Mouse (Mus musculus): ENCODE measurements around the gene Trim9. TPM values are rescaled to one million over a fixed set of nuclear protein-coding genes. Genes with fewer than 3 reads are reported as not detected.

Gene Trim9
- polyA plus RNA-seq, 1 experiment from 2014 or later = 1.5 TPM

- H3K4me3 ChIP-seq (ENCODE audit: low read length) = no peak overlapping the region
- 86% methylated on average over 6 of the region's 6 CpGs for WGBS
- no peaks in the 10 kb centered on the region for H3K9me3 ChIP-seq (ENCODE audit: control insufficient read depth, low read length)
- no peak for ATAC-seq (ENCODE audit: low FRiP score, low TSS enrichment)
- H3K9ac ChIP-seq (ENCODE audit: low read depth, low read length) = no peak overlapping the region
- H3K36me3 ChIP-seq (ENCODE audit: control insufficient read depth, insufficient read depth, low read length) = no peaks in the 10 kb centered on the region
- H3K27ac ChIP-seq (ENCODE audit: low read depth, low read length) = no peak overlapping the region
- H3K4me2 ChIP-seq (replicated peaks; ENCODE audit: low read depth, low read length) = no peak overlapping the region
- H3K4me1 ChIP-seq (ENCODE audit: control insufficient read depth, insufficient read depth, low read length) = no peaks in the 10 kb centered on the region
- no peaks in the 10 kb centered on the region for H3K27me3 ChIP-seq (ENCODE audit: control insufficient read depth, insufficient read depth, low read length)
Observed at GRCm38 (mm10) chr12:70304014-70304413, 43.4 kb downstream of the Trim9 start.

GRCm38 (mm10) chr12:70303525-70303924 is 43.9 kb downstream of the Trim9 start:
- H3K27ac ChIP-seq (ENCODE audit: low read depth, low read length) = no peak overlapping the region
- no peak overlapping the region for H3K4me3 ChIP-seq (ENCODE audit: low read length)
- H3K36me3 ChIP-seq (ENCODE audit: control insufficient read depth, insufficient read depth, low read length) = no peaks in the 10 kb centered on the region
- no peak overlapping the region for H3K4me2 ChIP-seq (replicated peaks; ENCODE audit: low read depth, low read length)
- H3K9ac ChIP-seq (ENCODE audit: low read depth, low read length) = no peak overlapping the region
- ATAC-seq (ENCODE audit: low FRiP score, low TSS enrichment) = no peak
- H3K27me3 ChIP-seq (ENCODE audit: control insufficient read depth, insufficient read depth, low read length) = no peaks in the 10 kb centered on the region
- 87% methylated on average over 7 of the region's 7 CpGs for WGBS
- H3K9me3 ChIP-seq (ENCODE audit: control insufficient read depth, low read length) = no peaks in the 10 kb centered on the region
- H3K4me1 ChIP-seq (ENCODE audit: control insufficient read depth, insufficient read depth, low read length) = no peaks in the 10 kb centered on the region

DNA sequence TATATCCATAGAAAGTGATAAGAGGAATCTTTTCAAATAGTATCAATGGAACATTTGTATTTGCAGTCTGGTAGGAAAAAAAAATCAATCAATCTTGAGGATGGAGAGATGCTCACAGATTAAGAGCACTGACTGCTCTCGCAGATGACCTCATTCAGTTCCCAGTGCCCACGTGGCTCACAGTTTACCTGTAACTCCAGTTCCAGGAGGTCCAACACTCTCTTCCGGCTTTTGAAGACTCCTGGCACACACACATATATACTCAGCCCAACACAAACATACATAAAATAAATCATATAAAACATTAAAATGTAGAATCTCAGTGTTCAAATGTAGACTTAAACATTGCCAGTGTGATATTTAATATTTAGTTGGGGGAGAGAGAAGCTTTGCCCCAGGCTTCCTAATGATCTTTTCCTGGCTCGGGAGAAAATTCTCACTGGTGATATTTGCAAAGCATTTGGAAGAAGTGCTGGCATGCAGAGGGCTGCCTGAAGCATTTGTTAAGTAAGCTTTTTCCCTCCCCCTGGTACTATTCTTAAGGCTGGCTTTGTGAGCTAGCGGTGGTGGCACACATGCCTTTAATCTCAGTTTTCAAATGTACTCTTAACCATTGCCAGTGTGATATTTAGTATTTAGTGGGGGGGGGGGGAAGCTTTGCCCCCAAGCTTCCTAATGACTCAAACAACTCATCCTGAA is 45.2 kb downstream of the Trim9 start:
- H3K27me3 ChIP-seq (ENCODE audit: control insufficient read depth, insufficient read depth, low read length) = no peaks in the 10 kb centered on the region
- H3K9ac ChIP-seq (ENCODE audit: low read depth, low read length) = no peak overlapping the region
- H3K9me3 ChIP-seq (ENCODE audit: control insufficient read depth, low read length) = no peaks in the 10 kb centered on the region
- H3K4me3 ChIP-seq (ENCODE audit: low read length) = no peak overlapping the region
- no peak overlapping the region for H3K4me2 ChIP-seq (replicated peaks; ENCODE audit: low read depth, low read length)
- H3K27ac ChIP-seq (ENCODE audit: low read depth, low read length) = no peak overlapping the region
- no peaks in the 10 kb centered on the region for H3K36me3 ChIP-seq (ENCODE audit: control insufficient read depth, insufficient read depth, low read length)
- no peak for ATAC-seq (ENCODE audit: low FRiP score, low TSS enrichment)
- 71% methylated on average over 5 of the region's 5 CpGs for WGBS
- no peaks in the 10 kb centered on the region for H3K4me1 ChIP-seq (ENCODE audit: control insufficient read depth, insufficient read depth, low read length)

- Histone ChIP-seq H3K4me3 (ENCODE audit: low read length) (no peak overlapping the region), H3K9me3 (ENCODE audit: control insufficient read depth, low read length) (no peaks in the 10 kb centered on the region), H3K4me1 (ENCODE audit: control insufficient read depth, insufficient read depth, low read length) (no peaks in the 10 kb centered on the region), H3K36me3 (ENCODE audit: control insufficient read depth, insufficient read depth, low read length) (no peaks in the 10 kb centered on the region), H3K9ac (ENCODE audit: low read depth, low read length) (no peak overlapping the region), H3K27me3 (ENCODE audit: control insufficient read depth, insufficient read depth, low read length) (no peaks in the 10 kb centered on the region), H3K4me2 (replicated peaks; ENCODE audit: low read depth, low read length) (no peak overlapping the region), H3K27ac (ENCODE audit: low read depth, low read length) (no peak overlapping the region)
- no peak for ATAC-seq (ENCODE audit: low FRiP score, low TSS enrichment)
- WGBS = 62% methylated on average over 5 of the region's 5 CpGs
Observed at GRCm38 (mm10) chr12:70293927-70294684, 53.3 kb downstream of the Trim9 start.

GRCm38 (mm10) chr12:70293165-70293926 is 54.1 kb downstream of the Trim9 start:
- ATAC-seq (ENCODE audit: low FRiP score, low TSS enrichment) = no peak
- no peaks in the 10 kb centered on the region for H3K9me3 ChIP-seq (ENCODE audit: control insufficient read depth, low read length)
- H3K4me3 ChIP-seq (ENCODE audit: low read length) = no peak overlapping the region
- H3K36me3 ChIP-seq (ENCODE audit: control insufficient read depth, insufficient read depth, low read length) = no peaks in the 10 kb centered on the region
- no peaks in the 10 kb centered on the region for H3K27me3 ChIP-seq (ENCODE audit: control insufficient read depth, insufficient read depth, low read length)
- no peaks in the 10 kb centered on the region for H3K4me1 ChIP-seq (ENCODE audit: control insufficient read depth, insufficient read depth, low read length)
- H3K4me2 ChIP-seq (replicated peaks; ENCODE audit: low read depth, low read length) = no peak overlapping the region
- 91% methylated on average over 10 of the region's 10 CpGs for WGBS
- no peak overlapping the region for H3K9ac ChIP-seq (ENCODE audit: low read depth, low read length)
- H3K27ac ChIP-seq (ENCODE audit: low read depth, low read length) = no peak overlapping the region

DNA sequence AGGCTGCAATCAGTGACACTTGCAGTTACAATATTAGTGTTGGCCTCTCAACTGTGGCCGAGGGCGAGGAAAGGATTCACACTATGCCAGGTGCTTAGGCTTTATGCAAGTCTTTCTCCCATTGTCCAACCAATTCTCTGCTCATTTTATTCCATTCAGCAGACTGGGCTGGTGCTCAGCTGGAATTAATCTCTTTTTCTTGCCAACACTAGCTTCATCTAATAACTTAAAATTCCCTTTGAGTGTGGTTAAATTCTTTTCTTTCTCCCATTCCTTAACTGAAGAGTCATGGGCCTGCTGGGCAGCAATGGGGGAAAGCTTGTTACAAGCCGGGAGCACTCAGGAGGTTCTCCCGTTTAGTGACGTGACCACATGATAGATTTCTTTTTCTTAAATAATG is 61.9 kb downstream of the Trim9 start:
- H3K4me1 ChIP-seq (ENCODE audit: control insufficient read depth, insufficient read depth, low read length) = 0 out of 2 replicates have a peak, but pooled peaks cover 4% of the 10 kb centered on the region

DNA sequence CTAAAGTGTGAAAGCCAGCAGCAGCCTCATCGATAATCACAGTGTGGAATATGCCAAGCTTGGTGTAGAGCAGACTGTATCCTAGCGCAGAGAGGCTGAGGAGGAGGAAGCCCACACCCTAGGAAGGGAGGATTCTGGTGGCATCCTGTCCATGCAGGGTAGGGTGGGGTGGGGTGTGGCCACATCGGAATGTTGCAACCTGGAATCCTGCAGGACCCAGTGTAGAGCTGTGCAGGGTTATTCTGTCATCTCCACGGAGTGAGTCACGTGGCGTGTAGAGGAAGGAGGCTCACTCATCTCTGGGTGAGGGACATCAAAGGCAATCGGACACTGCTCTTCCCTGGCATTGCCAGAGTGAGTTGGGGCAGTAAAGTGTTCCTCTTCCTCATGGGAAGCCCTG is 62.4 kb downstream of the Trim9 start:
- no peaks in the 10 kb centered on the region for H3K27me3 ChIP-seq (ENCODE audit: control insufficient read depth, insufficient read depth, low read length)
- no peaks in the 10 kb centered on the region for H3K9me3 ChIP-seq (ENCODE audit: control insufficient read depth, low read length)
- H3K4me3 ChIP-seq (ENCODE audit: low read length) = no peak overlapping the region
- H3K27ac ChIP-seq (ENCODE audit: low read depth, low read length) = no peak overlapping the region
- H3K4me1 ChIP-seq (ENCODE audit: control insufficient read depth, insufficient read depth, low read length) = 0 out of 2 replicates have a peak, but pooled peaks cover 4% of the 10 kb centered on the region
- 86% methylated on average over 7 of the region's 7 CpGs for WGBS
- H3K4me2 ChIP-seq (replicated peaks; ENCODE audit: low read depth, low read length) = no peak overlapping the region
- no peaks in the 10 kb centered on the region for H3K36me3 ChIP-seq (ENCODE audit: control insufficient read depth, insufficient read depth, low read length)
- H3K9ac ChIP-seq (ENCODE audit: low read depth, low read length) = no peak overlapping the region
- ATAC-seq (ENCODE audit: low FRiP score, low TSS enrichment) = no peak

More for the DNA sequence above, 61.9 kb downstream of the Trim9 start:
- no peaks in the 10 kb centered on the region for H3K9me3 ChIP-seq (ENCODE audit: control insufficient read depth, low read length)
- no peaks in the 10 kb centered on the region for H3K36me3 ChIP-seq (ENCODE audit: control insufficient read depth, insufficient read depth, low read length)
- no peaks in the 10 kb centered on the region for H3K27me3 ChIP-seq (ENCODE audit: control insufficient read depth, insufficient read depth, low read length)
- H3K9ac ChIP-seq (ENCODE audit: low read depth, low read length) = no peak overlapping the region
- no peak overlapping the region for H3K27ac ChIP-seq (ENCODE audit: low read depth, low read length)
- no peak overlapping the region for H3K4me3 ChIP-seq (ENCODE audit: low read length)
- H3K4me2 ChIP-seq (replicated peaks; ENCODE audit: low read depth, low read length) = no peak overlapping the region
- 80% methylated on average over 5 of the region's 5 CpGs for WGBS
- no peak for ATAC-seq (ENCODE audit: low FRiP score, low TSS enrichment)

DNA sequence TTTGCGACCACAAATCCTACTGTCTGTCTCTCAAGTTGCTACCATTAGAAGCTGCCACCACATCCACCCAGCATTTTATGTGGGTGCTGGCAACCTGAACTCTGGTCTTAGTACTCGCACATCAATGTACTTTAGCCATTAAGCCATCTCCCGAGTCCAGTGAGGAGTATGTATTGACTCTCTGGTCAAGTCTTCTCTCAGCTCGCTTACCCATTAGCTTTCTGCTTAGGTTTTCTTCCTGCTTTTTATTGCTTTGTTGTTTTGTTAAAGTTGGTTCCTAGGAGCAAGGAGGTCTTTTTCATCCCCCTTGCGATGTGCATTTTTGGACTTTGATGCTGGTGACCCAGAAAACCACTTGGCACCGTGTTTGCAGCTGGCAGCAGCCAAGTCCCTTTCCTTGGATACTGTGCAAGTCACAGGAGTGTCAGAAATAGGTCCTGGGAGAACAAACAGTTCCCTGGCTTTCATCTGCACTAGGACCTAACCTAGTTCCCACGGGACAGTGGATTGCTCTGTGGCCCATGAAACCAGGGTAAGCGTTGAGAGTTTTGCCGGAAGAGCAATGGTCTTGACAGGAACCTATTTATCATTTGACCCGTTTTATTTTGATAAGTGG is 64.2 kb downstream of the Trim9 start:
- no peak overlapping the region for H3K4me3 ChIP-seq (ENCODE audit: low read length)
- H3K36me3 ChIP-seq (ENCODE audit: control insufficient read depth, insufficient read depth, low read length) = no peaks in the 10 kb centered on the region
- no peak overlapping the region for H3K4me2 ChIP-seq (replicated peaks; ENCODE audit: low read depth, low read length)
- 36% methylated on average over 10 of the region's 10 CpGs for WGBS
- H3K9ac ChIP-seq (ENCODE audit: low read depth, low read length) = no peak overlapping the region
- H3K27ac ChIP-seq (ENCODE audit: low read depth, low read length) = no peak overlapping the region
- no peaks in the 10 kb centered on the region for H3K27me3 ChIP-seq (ENCODE audit: control insufficient read depth, insufficient read depth, low read length)
- no peak for ATAC-seq (ENCODE audit: low FRiP score, low TSS enrichment)
- H3K4me1 ChIP-seq (ENCODE audit: control insufficient read depth, insufficient read depth, low read length) = 0 out of 2 replicates have a peak, but pooled peaks cover 4% of the 10 kb centered on the region
- H3K9me3 ChIP-seq (ENCODE audit: control insufficient read depth, low read length) = no peaks in the 10 kb centered on the region

Measured in kidney, embryonic 14.5 days (tissue).